Mouse (Mus musculus) splenic B cell, adult 2 months (primary cell): ENCODE results near the gene Tom1l2.
A peak's percentile ranks its signal among the peaks of the same experiment; 100 is the strongest.

Experiments
- DNase-seq: peaks from one replicate; pipeline ENCODE4 v3.0.0-alpha.2; 2011; ENCODE audit warnings: low read depth, low spot score
- H3K27me3 ChIP-seq: 2 replicates; pipeline ENCODE4 v1.6.1; 2012; ENCODE audit warnings: mild to moderate bottlenecking, low read length, moderate library complexity, mixed read lengths; ENCODE audit not compliant: control insufficient read depth, poor library complexity, insufficient read depth, severe bottlenecking
- H3K36me3 ChIP-seq: 2 replicates; pipeline ENCODE4 v1.6.1; 2012; ENCODE audit warnings: mild to moderate bottlenecking, low read length, moderate library complexity, mixed read lengths; ENCODE audit not compliant: control insufficient read depth, poor library complexity, insufficient read depth, severe bottlenecking

Tom1l2 gene

DNA sequence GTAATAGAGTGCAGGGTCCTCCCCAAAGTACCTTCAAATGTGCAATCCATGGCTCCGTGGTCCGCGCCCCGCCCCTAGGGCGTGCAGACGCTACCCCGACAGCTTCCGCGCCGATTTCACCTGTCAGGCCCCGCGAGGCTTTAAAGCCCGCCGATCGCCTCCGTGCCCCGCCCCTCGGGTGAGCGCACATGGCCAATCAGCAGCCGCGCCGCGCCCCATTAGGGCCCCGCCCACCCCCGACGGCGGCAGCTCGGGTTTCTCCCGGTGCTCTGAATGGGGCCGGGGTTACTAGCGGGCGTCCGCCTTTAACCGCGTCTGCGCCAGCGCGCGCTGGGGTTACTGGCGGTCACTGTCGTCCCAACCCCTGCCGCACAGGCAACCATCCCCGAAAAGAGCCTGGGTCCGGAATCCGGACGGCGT is 142.4 kb downstream of the Tom1l2 start:
- no peaks in the 10 kb centered on the region for H3K36me3 ChIP-seq
- DNase-seq = peak; percentile 94
- H3K27me3 ChIP-seq = no peaks in the 10 kb centered on the region

DNA sequence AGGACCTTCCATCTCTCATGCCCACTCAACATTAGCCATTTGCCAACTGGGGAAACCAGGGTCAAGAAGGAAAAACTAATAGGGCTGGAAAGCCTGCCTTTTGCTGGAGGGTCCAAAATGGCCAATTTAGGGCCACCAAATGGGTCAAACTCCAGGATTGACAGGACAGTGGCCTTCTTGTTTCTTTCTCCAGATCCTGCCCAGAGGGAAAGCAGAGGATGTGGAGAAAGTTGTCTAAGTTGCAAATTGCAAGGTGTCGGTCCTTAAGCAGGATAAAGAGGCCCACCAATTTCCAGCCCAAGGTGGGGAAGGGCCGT is 142.8 kb downstream of the Tom1l2 start:
- Histone ChIP-seq H3K36me3 (peaks cover 2% of the 10 kb centered on the region; the same call in 1 of the 2 replicates), H3K27me3 (no peaks in the 10 kb centered on the region)
- no peak for DNase-seq

DNA sequence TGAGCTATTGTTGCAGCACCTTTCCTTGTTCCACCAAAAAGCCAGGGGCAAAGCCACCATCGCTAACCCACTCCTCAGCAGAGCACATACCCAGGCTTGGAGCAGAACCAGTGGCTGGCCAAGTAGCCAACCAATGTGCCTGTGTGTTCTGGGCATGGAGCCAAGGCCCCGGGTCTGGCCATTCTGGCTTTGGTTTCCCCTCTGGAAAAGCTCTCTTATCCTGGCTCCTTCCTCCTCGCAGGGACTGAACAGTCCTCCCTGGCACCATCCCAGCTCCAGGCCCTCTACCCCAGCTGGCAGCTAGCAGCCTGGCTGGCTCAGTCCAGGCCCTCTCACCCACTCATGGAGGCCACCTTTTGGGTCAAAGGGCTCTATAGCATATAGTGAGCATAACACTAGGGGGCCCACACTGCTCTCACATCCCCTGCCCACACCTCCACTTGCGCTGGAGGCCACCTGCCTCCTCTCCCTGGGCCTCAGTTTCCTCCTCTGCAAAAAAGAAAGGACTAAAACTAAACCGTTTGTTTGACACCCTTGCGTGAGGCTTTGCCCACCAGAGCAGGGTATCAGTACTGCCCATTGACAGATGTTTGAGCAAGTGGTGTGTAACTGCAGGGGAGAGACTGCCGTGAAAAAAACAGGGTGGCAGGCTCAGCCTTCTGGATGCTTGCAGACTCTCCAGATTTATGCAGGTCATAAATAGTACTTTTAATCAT is 143.3 kb downstream of the Tom1l2 start:
- no peak for DNase-seq
- Histone ChIP-seq H3K27me3 (no peaks in the 10 kb centered on the region), H3K36me3 (peaks cover 2% of the 10 kb centered on the region; the same call in 1 of the 2 replicates)

DNA sequence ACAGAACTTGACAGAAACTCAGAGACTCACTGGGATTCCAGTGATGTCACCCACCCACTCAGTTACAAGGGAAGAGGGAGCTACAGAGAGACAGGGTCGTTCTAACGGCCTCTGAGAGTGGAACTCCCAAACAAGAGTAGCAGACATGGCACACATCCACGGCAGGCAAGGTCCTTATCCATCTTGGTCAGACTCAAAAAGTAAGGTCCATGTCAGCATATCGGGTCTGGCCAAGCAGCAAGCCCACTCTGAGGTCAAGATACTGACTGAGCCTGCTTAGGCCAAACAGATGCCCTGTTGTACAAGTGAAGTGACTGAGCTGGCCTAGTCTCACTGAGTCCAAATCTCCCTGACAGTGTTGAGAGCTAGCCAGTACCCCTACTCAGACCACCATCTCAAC is 144.0 kb downstream of the Tom1l2 start:
- no peaks in the 10 kb centered on the region for H3K27me3 ChIP-seq
- no peak for DNase-seq
- H3K36me3 ChIP-seq = peaks cover 4% of the 10 kb centered on the region; the same call in 1 of the 2 replicates

DNA sequence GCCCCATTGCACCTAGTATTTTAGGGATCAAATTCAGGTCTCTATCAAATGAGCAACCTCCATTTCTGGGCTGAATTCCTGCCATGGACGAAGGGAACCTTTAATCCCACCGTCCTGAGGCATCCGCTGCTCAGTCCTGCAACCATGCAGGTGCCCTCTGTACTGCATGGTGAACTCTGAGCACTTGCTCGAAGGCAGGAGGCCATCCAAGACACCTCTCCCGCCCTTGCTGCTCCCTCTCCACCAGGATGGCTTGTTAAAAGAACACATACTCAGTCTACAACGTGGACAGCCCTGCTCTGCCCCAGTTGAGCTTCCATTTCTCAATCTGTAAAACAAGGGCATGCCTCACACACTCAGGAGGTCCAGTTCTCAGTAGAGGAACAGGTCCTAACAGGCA is 144.5 kb downstream of the Tom1l2 start:
- H3K36me3 ChIP-seq = peaks cover 4% of the 10 kb centered on the region; the same call in 1 of the 2 replicates
- H3K27me3 ChIP-seq = no peaks in the 10 kb centered on the region
- DNase-seq = no peak

DNA sequence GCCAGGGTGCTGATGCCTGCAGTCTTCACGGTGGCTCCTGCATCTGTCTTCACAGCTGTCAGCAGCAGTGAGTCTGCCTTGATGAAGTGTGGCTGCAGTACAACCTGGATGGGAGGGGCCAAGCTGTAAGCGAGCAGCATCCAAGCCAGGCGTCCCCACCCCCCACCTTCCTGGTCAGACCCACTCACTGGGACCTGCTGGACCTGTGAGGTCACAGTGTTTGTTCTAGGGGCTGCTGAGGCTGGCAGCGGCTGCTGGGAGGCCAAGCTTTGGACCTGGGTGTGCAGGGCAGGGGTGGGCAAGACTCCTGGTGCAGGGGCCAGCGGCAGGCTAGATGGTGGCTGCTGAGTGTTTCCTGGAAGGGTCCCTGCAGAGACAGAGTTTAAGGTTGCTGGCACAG is 146.5 kb downstream of the Tom1l2 start:
- peaks cover 6% of the 10 kb centered on the region for H3K36me3 ChIP-seq
- DNase-seq = no peak

DNA sequence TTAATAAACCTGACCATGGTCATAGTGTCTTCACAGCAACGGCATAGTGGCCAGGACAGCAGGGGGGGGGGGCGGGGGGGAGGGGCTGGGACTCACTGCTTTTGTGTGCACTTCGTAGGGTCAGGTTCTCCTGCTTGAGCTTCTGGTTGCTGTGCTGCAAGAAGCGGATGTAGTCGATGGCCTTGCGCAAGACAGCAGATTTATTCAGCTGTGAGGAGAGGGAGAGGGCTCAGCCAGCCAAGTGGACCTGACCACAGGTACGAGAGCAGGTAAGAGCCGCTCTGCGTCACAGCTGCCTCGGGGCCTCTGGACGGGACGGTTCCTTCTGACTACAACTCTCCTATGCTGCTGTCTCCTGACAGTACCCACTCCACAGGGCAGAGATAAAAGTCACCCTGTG is 147.7 kb downstream of the Tom1l2 start:
- DNase-seq = no peak
- H3K27me3 ChIP-seq = no peaks in the 10 kb centered on the region
- H3K36me3 ChIP-seq = peaks cover 6% of the 10 kb centered on the region

More for the DNA sequence above, 146.5 kb downstream of the Tom1l2 start:
- H3K27me3 ChIP-seq = no peaks in the 10 kb centered on the region

DNA sequence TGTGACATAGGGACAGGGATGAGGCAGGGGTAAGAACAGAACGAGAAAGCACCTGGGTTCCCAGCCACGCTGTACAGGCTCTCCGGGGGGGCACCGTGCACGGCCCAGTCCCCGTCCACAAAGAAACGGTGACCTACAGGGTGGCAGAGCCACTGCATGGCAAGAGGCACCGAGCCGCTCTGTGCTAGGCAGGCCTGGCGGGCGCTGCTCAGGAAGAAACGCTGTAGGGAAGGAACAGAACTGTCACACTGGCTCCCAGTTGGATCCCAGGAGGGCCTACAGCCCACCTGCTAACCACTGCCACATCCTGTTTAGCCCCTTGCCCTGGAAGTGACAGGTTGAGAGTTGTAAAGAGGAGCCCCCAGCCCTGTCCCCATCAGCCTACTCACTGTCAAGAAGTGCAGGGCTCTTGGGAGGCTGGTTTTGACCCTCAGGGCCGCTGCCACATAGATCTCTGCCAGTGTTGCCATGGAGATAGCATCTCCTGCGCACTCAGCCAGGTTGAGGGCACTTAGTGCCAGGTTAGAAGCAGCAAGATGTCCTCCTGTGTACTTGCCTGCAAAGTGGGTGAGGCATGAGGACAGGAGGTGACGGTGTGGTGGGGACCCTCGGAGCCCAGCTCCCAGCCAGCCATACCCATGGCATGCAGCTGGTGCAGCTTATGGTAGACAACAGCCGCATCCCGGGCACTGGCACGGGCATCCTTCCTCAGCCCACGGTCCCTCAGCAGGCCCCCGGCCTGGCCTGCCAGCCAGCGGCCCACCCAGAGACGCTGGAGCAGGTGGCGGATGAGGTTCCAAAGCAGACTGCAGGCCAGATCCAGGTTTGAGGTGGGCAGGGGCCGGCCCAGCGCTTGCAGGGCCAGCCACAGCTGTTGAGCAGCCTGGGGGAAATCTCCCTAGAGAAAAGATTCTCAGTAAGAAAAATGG is 149.7 kb downstream of the Tom1l2 start:
- Histone ChIP-seq H3K27me3 (no peaks in the 10 kb centered on the region), H3K36me3 (peaks cover 6% of the 10 kb centered on the region)
- DNase-seq = no peak

DNA sequence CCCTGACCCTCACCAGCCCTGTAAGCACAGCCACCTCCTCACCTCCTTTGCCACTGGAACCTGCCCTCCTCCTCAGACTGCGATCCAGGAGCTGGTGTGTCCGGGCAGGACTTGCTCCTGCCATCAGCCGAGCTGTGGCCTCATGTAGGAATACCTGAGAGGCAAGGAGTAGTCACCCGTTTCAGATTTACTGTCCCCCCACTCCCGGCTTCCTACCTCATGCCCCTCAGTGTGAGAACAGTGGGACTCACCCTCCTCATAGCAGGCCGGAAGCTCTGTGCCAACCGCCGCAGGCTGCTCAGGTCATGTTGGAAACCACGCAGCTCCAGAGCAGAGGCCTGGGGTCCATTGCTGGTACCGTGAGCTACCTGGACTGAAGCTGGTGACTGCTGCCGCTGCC is 152.3 kb downstream of the Tom1l2 start:
- peaks cover 6% of the 10 kb centered on the region for H3K36me3 ChIP-seq
- no peaks in the 10 kb centered on the region for H3K27me3 ChIP-seq
- no peak for DNase-seq

DNA sequence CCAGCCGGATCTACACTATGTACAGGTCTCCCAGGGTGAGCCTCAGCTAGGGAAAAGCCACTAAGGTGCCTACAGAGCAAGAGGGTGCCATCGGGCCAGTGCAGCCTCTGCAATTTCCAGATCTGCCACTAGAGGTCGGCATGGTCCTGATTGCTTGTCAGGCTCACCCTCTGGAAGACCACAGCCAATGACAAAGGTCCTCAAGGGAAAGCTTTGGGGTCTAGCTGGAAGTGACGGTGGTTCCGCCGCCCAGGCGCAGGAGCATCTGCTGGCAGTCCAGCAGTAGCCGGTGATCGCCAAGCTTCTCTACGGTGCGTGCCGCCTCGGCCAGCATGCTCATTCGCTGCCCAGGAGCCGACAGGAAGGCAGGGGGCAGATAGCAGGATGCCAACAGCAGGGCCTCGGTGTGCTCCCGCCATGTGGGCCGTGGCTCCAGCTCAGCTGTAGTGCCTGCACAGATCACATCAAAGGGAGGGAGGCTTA is 153.0 kb downstream of the Tom1l2 start:
- Histone ChIP-seq H3K27me3 (no peaks in the 10 kb centered on the region), H3K36me3 (peaks cover 4% of the 10 kb centered on the region)
- peak; percentile 89 for DNase-seq

DNA sequence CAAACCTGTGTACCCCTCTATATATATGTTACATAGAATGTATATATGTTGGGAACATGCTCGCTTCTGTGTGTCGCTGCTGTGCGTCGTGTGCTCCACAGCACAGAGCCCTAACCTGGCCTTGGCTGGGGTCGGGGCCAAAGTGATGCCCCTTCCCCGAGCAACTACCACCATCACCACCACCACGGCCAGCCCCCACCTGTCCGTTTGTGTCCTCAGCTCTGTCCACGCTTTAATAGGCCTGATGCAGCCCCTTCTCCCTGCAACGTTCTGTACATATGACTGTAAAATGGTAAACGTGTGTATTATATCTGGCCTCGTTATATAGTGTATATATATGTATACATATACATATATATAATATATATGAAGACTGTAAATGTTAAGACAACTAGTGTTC is 154.1 kb downstream of the Tom1l2 start:
- DNase-seq = no peak
- H3K36me3 ChIP-seq = peaks cover 2% of the 10 kb centered on the region
- H3K27me3 ChIP-seq = no peaks in the 10 kb centered on the region

DNA sequence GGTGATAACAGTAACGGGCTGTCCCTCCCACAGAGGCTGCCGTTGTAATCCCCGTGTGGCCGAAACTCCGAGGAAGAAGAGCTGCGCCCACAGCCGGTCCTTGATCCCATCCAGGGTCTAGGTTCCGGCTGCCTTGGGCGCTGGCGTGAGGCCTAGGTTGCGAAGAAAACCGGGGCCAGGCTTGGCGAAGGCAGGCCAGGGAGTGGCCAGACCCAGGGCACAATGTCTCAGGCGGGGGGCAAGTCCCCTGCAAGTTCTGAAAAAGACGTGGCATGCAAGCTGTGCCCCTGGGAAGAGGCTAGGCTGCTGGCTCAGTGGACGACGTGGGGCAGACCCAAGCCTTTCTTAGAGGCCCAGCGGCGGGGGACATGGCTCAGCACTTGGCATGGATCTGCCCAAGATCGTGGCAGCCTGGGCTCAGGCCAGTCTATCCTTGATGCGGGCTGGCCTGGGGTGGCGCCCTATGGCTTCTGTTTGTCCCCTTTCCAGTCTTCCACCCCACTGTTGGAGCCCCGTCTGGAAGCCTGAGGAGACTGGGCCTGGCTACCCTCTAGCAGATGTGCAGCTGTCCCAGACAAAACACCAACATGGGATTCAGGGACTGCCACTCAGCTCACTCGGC is 154.6 kb downstream of the Tom1l2 start:
- no peaks in the 10 kb centered on the region for H3K27me3 ChIP-seq
- peaks cover 2% of the 10 kb centered on the region for H3K36me3 ChIP-seq
- no peak for DNase-seq

DNA sequence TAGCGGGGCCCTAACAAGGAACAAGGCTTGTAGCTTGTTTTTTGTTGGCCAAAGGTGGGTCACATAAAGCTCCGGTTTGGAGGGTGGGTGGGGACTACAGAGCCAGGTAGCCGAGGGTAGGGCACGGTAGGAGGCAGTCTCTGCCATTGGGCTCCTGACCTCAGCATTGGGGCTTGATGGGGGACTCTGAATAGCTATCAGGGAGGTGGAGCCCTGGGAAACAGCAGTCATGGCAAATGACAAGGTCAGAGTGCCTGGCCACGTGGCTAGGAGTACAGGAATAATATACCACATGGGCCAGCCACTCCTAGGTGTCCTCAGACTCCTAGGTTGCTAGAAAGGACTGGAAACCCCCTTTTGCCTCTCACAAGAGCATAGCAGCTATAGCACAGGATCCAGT is 156.4 kb downstream of the Tom1l2 start:
- Histone ChIP-seq H3K27me3 (no peaks in the 10 kb centered on the region), H3K36me3 (no peaks in the 10 kb centered on the region; the same call in none of the 2 replicates)
- DNase-seq = no peak

DNA sequence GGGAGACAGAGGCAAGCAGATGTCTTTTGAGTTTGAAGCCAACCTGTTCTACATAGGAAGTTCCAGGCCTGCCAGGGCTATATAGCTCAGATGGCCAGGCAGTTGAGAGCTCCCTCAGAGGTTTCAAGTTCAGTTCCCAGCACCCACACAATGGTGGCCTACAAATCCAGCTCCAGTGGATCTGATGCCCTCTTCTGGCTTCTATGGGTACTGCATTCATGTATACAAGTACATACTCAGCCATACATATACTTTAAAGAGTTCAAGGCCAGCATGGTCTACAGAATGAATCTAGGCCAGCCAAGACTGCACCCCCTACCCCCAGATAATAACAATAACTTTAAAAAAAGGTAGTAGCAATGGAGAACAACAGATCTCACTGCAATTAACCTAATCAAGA is 157.6 kb downstream of the Tom1l2 start:
- Histone ChIP-seq H3K27me3 (no peaks in the 10 kb centered on the region), H3K36me3 (no peaks in the 10 kb centered on the region)
- peak; percentile 71 for DNase-seq

DNA sequence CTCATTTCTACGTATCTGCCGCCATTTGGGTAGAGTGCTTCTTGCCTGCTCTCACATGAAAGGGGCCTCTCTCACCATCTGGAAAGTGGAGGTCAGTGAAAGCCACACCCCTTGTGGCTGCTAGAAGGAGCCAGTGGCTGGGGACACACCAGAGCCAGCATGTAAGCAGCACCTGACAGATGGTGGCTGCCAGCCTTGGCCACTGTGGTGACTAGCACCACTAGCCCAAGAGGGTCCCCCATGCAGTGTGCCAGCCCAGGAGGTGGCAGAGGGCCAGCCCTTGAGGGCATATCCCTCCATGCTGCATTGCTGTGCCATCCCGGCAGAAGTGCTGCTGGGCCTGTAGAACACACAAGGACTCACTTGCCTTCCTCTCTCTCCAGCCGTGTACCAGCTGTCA is 159.1 kb downstream of the Tom1l2 start:
- no peak for DNase-seq
- no peaks in the 10 kb centered on the region for H3K36me3 ChIP-seq
- H3K27me3 ChIP-seq = no peaks in the 10 kb centered on the region
